Mouse (Mus musculus): ENCODE measurements at regions not wholly inside any gene's neighbourhood (a gene's known extent, or its start where the extent isn't known, plus 50 kb on each side); places are given as distances from the start of the nearest gene placed in this dataset.

DNA sequence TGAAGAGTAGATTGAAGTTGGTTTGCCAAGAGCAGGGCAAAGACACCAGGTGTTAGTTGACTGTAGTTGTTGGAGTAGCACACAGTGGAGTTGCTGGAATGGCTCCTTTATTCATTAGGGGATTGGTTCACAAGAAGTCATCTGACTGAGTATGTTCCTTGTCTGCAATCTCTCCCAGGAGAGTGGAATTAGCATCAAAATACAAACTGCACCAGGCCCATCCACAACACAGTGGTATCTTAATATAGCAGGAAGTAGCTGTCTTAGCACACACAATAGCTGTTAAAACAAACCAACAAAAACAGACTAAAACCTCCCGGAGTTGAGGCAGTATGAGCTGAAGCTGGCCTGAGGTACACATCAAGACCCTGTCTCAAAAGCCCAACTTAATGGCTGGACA, 723.5 kb upstream of the Kdm8 start:
- TF ChIP-seq CTCF (IDR thresholded peaks at IDR 0.05 in 2 of 3, conservative IDR thresholded peaks at IDR 0.05 in 1 of 3; ENCODE audit: control insufficient read depth in 1 of 3, insufficient read depth in 1 of 3, low read depth in 2 of 3, low read length in 3 of 3, poor library complexity in 1 of 3, severe bottlenecking in 1 of 3) (no peak), SMC3 (IDR thresholded peaks at IDR 0.05; ENCODE audit: low read depth, low read length) (no peak), EP300 (IDR thresholded peaks at IDR 0.05; ENCODE audit: low read depth in 1 of 2, low read length in 2 of 2) (no peak), POLR2A (IDR thresholded peaks at IDR 0.05; ENCODE audit: control insufficient read depth in 1 of 2, insufficient read depth in 1 of 2, low read depth in 1 of 2, low read length in 2 of 2, poor library complexity in 1 of 2) (no peak), BHLHE40 (IDR thresholded peaks at IDR 0.05; ENCODE audit: borderline replicate concordance, low read depth, low read length) (no peak), MAFK (IDR thresholded peaks at IDR 0.05; ENCODE audit: borderline replicate concordance, low read depth, low read length) (no peak), TBP (IDR thresholded peaks at IDR 0.05; ENCODE audit: low read depth, low read length) (no peak), SIN3A (IDR thresholded peaks at IDR 0.05; ENCODE audit: low read length) (no peak), ZMIZ1 (IDR thresholded peaks at IDR 0.05; ENCODE audit: low read depth, low read length) (no peak), USF1 (IDR thresholded peaks at IDR 0.05; ENCODE audit: low read depth, low read length) (no peak), MXI1 (IDR thresholded peaks at IDR 0.05; ENCODE audit: low read depth, low read length) (no peak)

Measured in MEL (cell line).